Mouse (Mus musculus): ENCODE measurements around the gene Fxr2. TPM values are rescaled to one million over a fixed set of nuclear protein-coding genes. Genes with fewer than 3 reads are reported as not detected.
A peak's percentile ranks its signal among the peaks of the same experiment; 100 is the strongest.
"Not testable (repeated sequence)": the region's sequence is repeated elsewhere in the genome, so short reads cannot be mapped to it uniquely, and the experiment has no call there.

The Fxr2 gene
- polyA plus RNA-seq, 1 experiment from 2014 or later, result 26.2 TPM

- H3K4me1 ChIP-seq (replicated peaks; ENCODE audit: control insufficient read depth, insufficient read depth, low read length), result peaks cover 16% of the 10 kb centered on the region
- H3K27ac ChIP-seq (ENCODE audit: low read depth, low read length), result no peak overlapping the region
- DNase-seq (ENCODE audit: low spot score) (no peak), ATAC-seq (replicated peaks; ENCODE audit: low FRiP score) (no peak)
- H3K9me3 ChIP-seq (ENCODE audit: control insufficient read depth, low read length), result no peaks in the 10 kb centered on the region
- H3K27me3 ChIP-seq (replicated peaks; ENCODE audit: control insufficient read depth, insufficient read depth, low read length), result no peaks in the 10 kb centered on the region
- H3K4me3 ChIP-seq (ENCODE audit: low read depth, low read length), result no peak overlapping the region
- H3K36me3 ChIP-seq (ENCODE audit: control insufficient read depth, insufficient read depth, low read length), result no peaks in the 10 kb centered on the region
- no peak overlapping the region for H3K4me2 ChIP-seq
- 83% methylated on average over 3 of the region's 3 CpGs for WGBS
- no peak overlapping the region for H3K9ac ChIP-seq (ENCODE audit: low read depth, low read length)
Measured at GRCm38 (mm10) chr11:69697396-69697795, 64.6 kb downstream of the Fxr2 start.

GRCm38 (mm10) chr11:69698574-69698973 is 65.8 kb downstream of the Fxr2 start:
- Histone ChIP-seq H3K27me3 (replicated peaks; ENCODE audit: control insufficient read depth, insufficient read depth, low read length) (no peaks in the 10 kb centered on the region), H3K9ac (ENCODE audit: low read depth, low read length) (no peak overlapping the region), H3K4me2 (no peak overlapping the region), H3K4me3 (ENCODE audit: low read depth, low read length) (no peak overlapping the region), H3K27ac (ENCODE audit: low read depth, low read length) (no peak overlapping the region), H3K4me1 (replicated peaks; ENCODE audit: control insufficient read depth, insufficient read depth, low read length) (peaks cover 12% of the 10 kb centered on the region), H3K36me3 (ENCODE audit: control insufficient read depth, insufficient read depth, low read length) (no peaks in the 10 kb centered on the region), H3K9me3 (ENCODE audit: control insufficient read depth, low read length) (no peaks in the 10 kb centered on the region)
- 66% methylated on average over 5 of the region's 5 CpGs for WGBS
- ATAC-seq (replicated peaks; ENCODE audit: low FRiP score) (no peak), DNase-seq (ENCODE audit: low spot score) (no peak)

GRCm38 (mm10) chr11:69699595-69699994 is 66.8 kb downstream of the Fxr2 start:
- no peak for ATAC-seq (replicated peaks; ENCODE audit: low FRiP score)
- WGBS, result 18% methylated on average over 1 of the region's 1 CpGs

GRCm38 (mm10) chr11:69702886-69703285 is 70.1 kb downstream of the Fxr2 start:
- not testable (repeated sequence) for H3K36me3 ChIP-seq (ENCODE audit: control insufficient read depth, insufficient read depth, low read length); H3K4me2 ChIP-seq; H3K4me3 ChIP-seq (ENCODE audit: low read depth, low read length); H3K4me1 ChIP-seq (replicated peaks; ENCODE audit: control insufficient read depth, insufficient read depth, low read length); H3K27me3 ChIP-seq (replicated peaks; ENCODE audit: control insufficient read depth, insufficient read depth, low read length); ATAC-seq (replicated peaks; ENCODE audit: low FRiP score); H3K27ac ChIP-seq (ENCODE audit: low read depth, low read length); H3K9me3 ChIP-seq (ENCODE audit: control insufficient read depth, low read length); H3K9ac ChIP-seq (ENCODE audit: low read depth, low read length); DNase-seq (ENCODE audit: low spot score)
- WGBS, result 94% methylated on average over 9 of the region's 10 CpGs

More at GRCm38 (mm10) chr11:69699595-69699994, 66.8 kb downstream of the Fxr2 start:
- H3K9me3 ChIP-seq (ENCODE audit: control insufficient read depth, low read length), result no peaks in the 10 kb centered on the region
- H3K27me3 ChIP-seq (replicated peaks; ENCODE audit: control insufficient read depth, insufficient read depth, low read length), result no peaks in the 10 kb centered on the region
- DNase-seq (ENCODE audit: low spot score), result no peak
- H3K36me3 ChIP-seq (ENCODE audit: control insufficient read depth, insufficient read depth, low read length), result no peaks in the 10 kb centered on the region
- H3K9ac ChIP-seq (ENCODE audit: low read depth, low read length), result no peak overlapping the region
- no peak overlapping the region for H3K4me2 ChIP-seq
- H3K4me1 ChIP-seq (replicated peaks; ENCODE audit: control insufficient read depth, insufficient read depth, low read length), result peaks cover 12% of the 10 kb centered on the region
- no peak overlapping the region for H3K4me3 ChIP-seq (ENCODE audit: low read depth, low read length)
- H3K27ac ChIP-seq (ENCODE audit: low read depth, low read length), result no peak overlapping the region

MicroRNAs encoded within 50 kb of the gene (microRNA counts, 519-probe panel; counts per million panel counts)
- microRNA mmu-miR-1934 (not detected), microRNA mmu-miR-467f (3,073 counts per million, percentile 12 among the panel's probes with 10 or more counts)

Small RNA genes lying within 50 kb of the gene (microRNA-seq; reads per million reads assigned to microRNA genes)
- gene Mir1934 (ENCODE audit: borderline number of aligned reads) (14.8 reads per million, percentile 27 among the genes with 10 or more reads in this experiment), gene Mir467f (ENCODE audit: borderline number of aligned reads) (not detected)

Other genes starting within 250 kb of the Fxr2 start
- 151 and 178 TPM in 2 replicates for gene Naa38, start 237.5 kb upstream of the Fxr2 start, polyA plus RNA-seq (2014; fragmentation: Nextera tagmentation; extraction: Ambion mirVana)
- 19.7 and 19.9 TPM in 2 replicates for gene Cyb5d1, start 237.4 kb upstream of the Fxr2 start, polyA plus RNA-seq (2014; fragmentation: Nextera tagmentation; extraction: Ambion mirVana)
- 20.4 and 26.2 TPM in 2 replicates for gene Tmem88, start 234.8 kb upstream of the Fxr2 start, polyA plus RNA-seq (2014; fragmentation: Nextera tagmentation; extraction: Ambion mirVana)
- 15.4 and 17.4 TPM in 2 replicates for gene Kdm6b, start 219.3 kb upstream of the Fxr2 start, polyA plus RNA-seq (2014; fragmentation: Nextera tagmentation; extraction: Ambion mirVana)
- gene Dnah2, start 83.9 kb upstream of the Fxr2 start, polyA plus RNA-seq (2014; fragmentation: Nextera tagmentation; extraction: Ambion mirVana), result 0.14 and 0.52 TPM in 2 replicates
- 1.8 and 2.4 TPM in 2 replicates for gene Efnb3, start 72.8 kb upstream of the Fxr2 start, polyA plus RNA-seq (2014; fragmentation: Nextera tagmentation; extraction: Ambion mirVana)
- 33.7 and 39.3 TPM in 2 replicates for gene Wrap53, start 52.7 kb upstream of the Fxr2 start, polyA plus RNA-seq (2014; fragmentation: Nextera tagmentation; extraction: Ambion mirVana)
- gene Trp53, start 52.6 kb upstream of the Fxr2 start, polyA plus RNA-seq (2014; fragmentation: Nextera tagmentation; extraction: Ambion mirVana), result 196 and 198 TPM in 2 replicates
- gene Atp1b2, start 27.0 kb upstream of the Fxr2 start, polyA plus RNA-seq (2014; fragmentation: Nextera tagmentation; extraction: Ambion mirVana), result 76.2 and 79.5 TPM in 2 replicates
- 42.9 and 43.8 TPM in 2 replicates for gene Shbg, start 15.1 kb upstream of the Fxr2 start, polyA plus RNA-seq (2014; fragmentation: Nextera tagmentation; extraction: Ambion mirVana)
- 16.7 and 18.0 TPM in 2 replicates for gene Sat2, start 11.0 kb upstream of the Fxr2 start, polyA plus RNA-seq (2014; fragmentation: Nextera tagmentation; extraction: Ambion mirVana)
- gene Sox15, start 22.3 kb downstream of the Fxr2 start, polyA plus RNA-seq (2014; fragmentation: Nextera tagmentation; extraction: Ambion mirVana), result not detected in 2 replicates
- 20.7 and 24.0 TPM in 2 replicates for gene Mpdu1, start 29.7 kb downstream of the Fxr2 start, polyA plus RNA-seq (2014; fragmentation: Nextera tagmentation; extraction: Ambion mirVana)
- 21.0 and 22.0 TPM in 2 replicates for gene Cd68, start 33.2 kb downstream of the Fxr2 start, polyA plus RNA-seq (2014; fragmentation: Nextera tagmentation; extraction: Ambion mirVana)
- gene Eif4a1, start 39.4 kb downstream of the Fxr2 start, polyA plus RNA-seq (2014; fragmentation: Nextera tagmentation; extraction: Ambion mirVana), result 755 and 757 TPM in 2 replicates
- gene Senp3, start 49.1 kb downstream of the Fxr2 start, polyA plus RNA-seq (2014; fragmentation: Nextera tagmentation; extraction: Ambion mirVana), result 75.4 and 79.1 TPM in 2 replicates
- 0.37 TPM in 1 of 2 replicates, not detected in the other for gene Tnfsf13, start 52.8 kb downstream of the Fxr2 start, polyA plus RNA-seq (2014; fragmentation: Nextera tagmentation; extraction: Ambion mirVana)
- gene Tnfsf12, start 62.9 kb downstream of the Fxr2 start, polyA plus RNA-seq (2014; fragmentation: Nextera tagmentation; extraction: Ambion mirVana), result 4.5 and 6.0 TPM in 2 replicates
- 1.7 and 2.6 TPM in 2 replicates for gene Tnfsfm13, start 63.1 kb downstream of the Fxr2 start, polyA plus RNA-seq (2014; fragmentation: Nextera tagmentation; extraction: Ambion mirVana)
- 46.1 and 48.9 TPM in 2 replicates for gene Polr2a, start 125.6 kb downstream of the Fxr2 start, polyA plus RNA-seq (2014; fragmentation: Nextera tagmentation; extraction: Ambion mirVana)
- not detected in 2 replicates for gene Slc35g3, start 129.0 kb downstream of the Fxr2 start, polyA plus RNA-seq (2014; fragmentation: Nextera tagmentation; extraction: Ambion mirVana)
- gene Zbtb4, start 132.9 kb downstream of the Fxr2 start, polyA plus RNA-seq (2014; fragmentation: Nextera tagmentation; extraction: Ambion mirVana), result 0.90 and 1.0 TPM in 2 replicates
- 1.3 and 1.4 TPM in 2 replicates for gene Chrnb1, start 163.0 kb downstream of the Fxr2 start, polyA plus RNA-seq (2014; fragmentation: Nextera tagmentation; extraction: Ambion mirVana)
- gene Fgf11, start 168.9 kb downstream of the Fxr2 start, polyA plus RNA-seq (2014; fragmentation: Nextera tagmentation; extraction: Ambion mirVana), result 1.2 TPM in 2 replicates
- gene Tmem102, start 172.6 kb downstream of the Fxr2 start, polyA plus RNA-seq (2014; fragmentation: Nextera tagmentation; extraction: Ambion mirVana), result 0.96 and 1.2 TPM in 2 replicates
- gene Gm39566, start 182.3 kb downstream of the Fxr2 start, polyA plus RNA-seq (2014; fragmentation: Nextera tagmentation; extraction: Ambion mirVana), result not detected in 2 replicates
- gene Spem2, start 185.5 kb downstream of the Fxr2 start, polyA plus RNA-seq (2014; fragmentation: Nextera tagmentation; extraction: Ambion mirVana), result not detected in 2 replicates
- not detected in 2 replicates for gene Spem1, start 189.2 kb downstream of the Fxr2 start, polyA plus RNA-seq (2014; fragmentation: Nextera tagmentation; extraction: Ambion mirVana)
- gene Nlgn2, start 204.8 kb downstream of the Fxr2 start, polyA plus RNA-seq (2014; fragmentation: Nextera tagmentation; extraction: Ambion mirVana), result 2.8 and 3.4 TPM in 2 replicates
- 336 and 370 TPM in 2 replicates for gene Tmem256, start 205.5 kb downstream of the Fxr2 start, polyA plus RNA-seq (2014; fragmentation: Nextera tagmentation; extraction: Ambion mirVana)
- 63.5 and 70.1 TPM in 2 replicates for gene Plscr3, start 213.4 kb downstream of the Fxr2 start, polyA plus RNA-seq (2014; fragmentation: Nextera tagmentation; extraction: Ambion mirVana)
- 0.57 and 0.62 TPM in 2 replicates for gene Tnk1, start 225.7 kb downstream of the Fxr2 start, polyA plus RNA-seq (2014; fragmentation: Nextera tagmentation; extraction: Ambion mirVana)
- not detected in 2 replicates for gene Tmem95, start 245.0 kb downstream of the Fxr2 start, polyA plus RNA-seq (2014; fragmentation: Nextera tagmentation; extraction: Ambion mirVana)
- 2.3 and 3.6 TPM in 2 replicates for gene Kctd11, start 248.4 kb downstream of the Fxr2 start, polyA plus RNA-seq (2014; fragmentation: Nextera tagmentation; extraction: Ambion mirVana)

All from liver, embryonic 11.5 days (tissue).